Mouse (Mus musculus): Measurements from ENCODE around the gene Gm10665.
"Not testable (repeated sequence)": the region's sequence is repeated elsewhere in the genome, so short reads cannot be mapped to it uniquely, and the experiment has no call there.

The Gm10665 gene

GRCm38 (mm10) chr7:22463975-22464374, at the start of gene Gm10665:
TSS of gene Gm10665 (minus strand) at chr7:22464075.
- not testable (repeated sequence) for DNase-seq (ENCODE audit: low read depth, low spot score)

GRCm38 (mm10) chr7:22499578-22499977, 35.7 kb upstream of the Gm10665 start, which contains the start of gene Vmn1r151:
TSS of gene Vmn1r151 (minus strand) at chr7:22499678.
- not testable (repeated sequence) for DNase-seq (ENCODE audit: low read depth, low spot score)

- DNase-seq (ENCODE audit: low read depth, low spot score) = not testable (repeated sequence)
Measured at GRCm38 (mm10) chr7:22438129-22438528, 25.7 kb downstream of the Gm10665 start, which contains the start of gene Vmn1r149. TSS of gene Vmn1r149 (minus strand) at chr7:22438229.

- DNase-seq (ENCODE audit: low read depth, low spot score) = not testable (repeated sequence)
Measured at GRCm38 (mm10) chr7:22413283-22413682, 50.6 kb downstream of the Gm10665 start, which contains the start of gene Vmn1r148. TSS of gene Vmn1r148 (plus strand) at chr7:22413583.
